Mouse (Mus musculus) E14TG2a.4 (cell line): Measurements from ENCODE around the gene Gucy2e.

Experiments used
- H3K27me3 ChIP-seq: 2 replicates; pipeline ENCODE4 v1.6.1; 2014; ENCODE audit warnings: low read length, control low read depth; ENCODE audit not compliant: insufficient read depth
- H3K36me3 ChIP-seq: 2 replicates; pipeline ENCODE4 v1.6.1; 2014; ENCODE audit warnings: low read length, control low read depth; ENCODE audit not compliant: insufficient read depth
- H3K4me1 ChIP-seq: replicated peaks from 2 replicates; pipeline ENCODE4 v1.6.1; 2014; ENCODE audit warnings: low read depth, low read length, control low read depth
- H3K4me3 ChIP-seq: replicated peaks from 2 replicates; pipeline ENCODE4 v1.5.1; 2014; ENCODE audit warnings: mild to moderate bottlenecking, low read length
- H3K9me3 ChIP-seq: 2 replicates; pipeline ENCODE4 v1.6.1; 2014; ENCODE audit warnings: low read length, control low read depth
- CTCF ChIP-seq: conservative IDR thresholded peaks from 2 replicates; pipeline ENCODE4 v1.5.1; 2014; ENCODE audit warnings: low read length
- NANOG ChIP-seq: IDR thresholded peaks from 2 replicates; pipeline ENCODE4 v1.6.1; 2014; ENCODE audit warnings: borderline replicate concordance, low read length, mixed read lengths
- POU5F1 ChIP-seq: IDR thresholded peaks from 2 replicates; pipeline ENCODE4 v1.6.1; 2014; ENCODE audit warnings: low read length, borderline replicate concordance

The Gucy2e gene

GRCm38 (mm10) chr11:69199251-69199650, 37.6 kb downstream of the Gucy2e start:
- H3K36me3 ChIP-seq: no peaks in the 10 kb centered on the region
- H3K4me3 ChIP-seq: no peak overlapping the region
- peaks cover 11% of the 10 kb centered on the region for H3K4me1 ChIP-seq
- H3K9me3 ChIP-seq: no peaks in the 10 kb centered on the region
- TF ChIP-seq CTCF: no peak
- no peak for TF ChIP-seq NANOG
- no peak for TF ChIP-seq POU5F1
- peaks cover 34% of the 10 kb centered on the region for H3K27me3 ChIP-seq

GRCm38 (mm10) chr11:69197743-69198142, 39.1 kb downstream of the Gucy2e start, which contains the start of gene Alox8:
Gene Alox8 (minus strand): TSS chr11:69197843.
- no peaks in the 10 kb centered on the region for H3K9me3 ChIP-seq
- peak within 1 kb of the TSS; percentile 63 for H3K4me3 ChIP-seq
- no peaks in the 10 kb centered on the region for H3K36me3 ChIP-seq
- peaks cover 11% of the 10 kb centered on the region for H3K4me1 ChIP-seq
- TF ChIP-seq CTCF (no peak), POU5F1 (no peak), NANOG (no peak)
- H3K27me3 ChIP-seq: peaks cover 34% of the 10 kb centered on the region

GRCm38 (mm10) chr11:69197194-69197593, 39.6 kb downstream of the Gucy2e start:
- TF ChIP-seq POU5F1 (no peak), CTCF (no peak), NANOG (no peak)
- Histone ChIP-seq H3K36me3 (no peaks in the 10 kb centered on the region), H3K27me3 (peaks cover 34% of the 10 kb centered on the region), H3K4me1 (peaks cover 11% of the 10 kb centered on the region), H3K9me3 (no peaks in the 10 kb centered on the region), H3K4me3 (peak overlapping the region; percentile 63)

- H3K9me3 ChIP-seq: no peaks in the 10 kb centered on the region
- peak overlapping the region; percentile 63 for H3K4me3 ChIP-seq
- H3K36me3 ChIP-seq: no peaks in the 10 kb centered on the region
- TF ChIP-seq NANOG: no peak
- TF ChIP-seq CTCF: no peak
- TF ChIP-seq POU5F1: no peak
- H3K4me1 ChIP-seq: peaks cover 11% of the 10 kb centered on the region
- peaks cover 34% of the 10 kb centered on the region for H3K27me3 ChIP-seq
Measured at GRCm38 (mm10) chr11:69196766-69197165, 40.1 kb downstream of the Gucy2e start.

GRCm38 (mm10) chr11:69192840-69193239, 44.0 kb downstream of the Gucy2e start:
- no peaks in the 10 kb centered on the region for H3K9me3 ChIP-seq
- no peak overlapping the region for H3K4me3 ChIP-seq
- H3K36me3 ChIP-seq: no peaks in the 10 kb centered on the region
- TF ChIP-seq POU5F1 (no peak), CTCF (peak; percentile 94)
- peaks cover 11% of the 10 kb centered on the region for H3K4me1 ChIP-seq
- peaks cover 28% of the 10 kb centered on the region for H3K27me3 ChIP-seq

GRCm38 (mm10) chr11:69185936-69186335, 50.9 kb downstream of the Gucy2e start:
- H3K4me1 ChIP-seq: no peaks in the 10 kb centered on the region
- no peak for TF ChIP-seq CTCF
- no peak for TF ChIP-seq POU5F1
- TF ChIP-seq NANOG: no peak
- H3K9me3 ChIP-seq: no peaks in the 10 kb centered on the region
- no peaks in the 10 kb centered on the region for H3K36me3 ChIP-seq
- peaks cover 7% of the 10 kb centered on the region; the same call in 1 of the 2 replicates for H3K27me3 ChIP-seq
- H3K4me3 ChIP-seq: no peak overlapping the region

GRCm38 (mm10) chr11:69185031-69185430, 51.8 kb downstream of the Gucy2e start:
- TF ChIP-seq NANOG (no peak), POU5F1 (no peak), CTCF (no peak)
- no peak overlapping the region for H3K4me3 ChIP-seq
- H3K27me3 ChIP-seq: peaks cover 7% of the 10 kb centered on the region; the same call in 1 of the 2 replicates
- no peaks in the 10 kb centered on the region for H3K36me3 ChIP-seq
- H3K4me1 ChIP-seq: no peaks in the 10 kb centered on the region
- no peaks in the 10 kb centered on the region for H3K9me3 ChIP-seq

GRCm38 (mm10) chr11:69180120-69180519, 56.7 kb downstream of the Gucy2e start:
- H3K27me3 ChIP-seq: 0 out of 2 replicates have a peak, but pooled peaks cover 12% of the 10 kb centered on the region
- TF ChIP-seq POU5F1 (no peak), CTCF (0 out of 2 replicates have a peak, but pooled peaks have one; percentile 3)
- H3K9me3 ChIP-seq: no peaks in the 10 kb centered on the region
- H3K36me3 ChIP-seq: no peaks in the 10 kb centered on the region
- H3K4me1 ChIP-seq: no peaks in the 10 kb centered on the region
- H3K4me3 ChIP-seq: no peak overlapping the region

- Histone ChIP-seq H3K9me3 (no peaks in the 10 kb centered on the region), H3K36me3 (no peaks in the 10 kb centered on the region), H3K4me3 (no peak overlapping the region), H3K27me3 (0 out of 2 replicates have a peak, but pooled peaks cover 12% of the 10 kb centered on the region), H3K4me1 (no peaks in the 10 kb centered on the region)
- TF ChIP-seq NANOG (no peak), CTCF (no peak), POU5F1 (no peak)
Measured at GRCm38 (mm10) chr11:69179512-69179911, 57.3 kb downstream of the Gucy2e start.
